Mouse (Mus musculus) midbrain, postnatal 0 days (tissue): Measurements from ENCODE around the gene Gas2. TPM values are rescaled to one million over a fixed set of nuclear protein-coding genes. Genes with fewer than 3 reads are reported as not detected.

Experiments
- ATAC-seq: fragments of 200-750 bp; cut with Nextera tagmentation; 2 replicates; pipeline ENCODE4 v1.8.0; 2017; ENCODE audit warnings: moderate number of reproducible peaks, mild to moderate bottlenecking, moderate TSS enrichment, moderate library complexity; ENCODE audit not compliant: low FRiP score
- DNase-seq: peaks from one replicate; pipeline ENCODE4 v3.0.0-alpha.2; 2015; ENCODE audit warnings: low spot score
- H3K27ac ChIP-seq: fragments of 300-500 bp; sonication (generic); 2 replicates; pipeline ENCODE4 v1.5.1; 2014; ENCODE audit warnings: low read depth, mild to moderate bottlenecking, low read length, mixed read lengths
- H3K27me3 ChIP-seq: fragments of 300-500 bp; sonication (generic); 2 replicates; pipeline ENCODE4 v1.6.1; 2014; ENCODE audit warnings: low read length, control low read depth, mixed read lengths; ENCODE audit not compliant: insufficient read depth
- H3K36me3 ChIP-seq: fragments of 300-500 bp; sonication (generic); 2 replicates; pipeline ENCODE4 v1.6.1; 2014; ENCODE audit warnings: low read length, control low read depth, mixed read lengths; ENCODE audit not compliant: insufficient read depth
- H3K4me1 ChIP-seq: fragments of 300-500 bp; sonication (generic); 2 replicates; pipeline ENCODE4 v1.6.1; 2014; ENCODE audit warnings: mild to moderate bottlenecking, control low read depth, antibody characterized with exemption, low read length, mixed read lengths; ENCODE audit not compliant: insufficient read depth
- H3K4me2 ChIP-seq: fragments of 300-500 bp; sonication (generic); 2 replicates; pipeline ENCODE4 v1.6.1; 2014; ENCODE audit warnings: low read depth, mild to moderate bottlenecking, low read length, mixed read lengths; ENCODE audit not compliant: poor library complexity, severe bottlenecking
- H3K4me3 ChIP-seq: fragments of 300-500 bp; sonication (generic); 2 replicates; pipeline ENCODE4 v1.5.1; 2014; ENCODE audit warnings: low read depth, mild to moderate bottlenecking, low read length, moderate library complexity
- H3K9ac ChIP-seq: fragments of 300-500 bp; sonication (generic); replicated peaks from 2 replicates; pipeline ENCODE4 v1.6.1; 2014; ENCODE audit warnings: mild to moderate bottlenecking, low read length, moderate library complexity, mixed read lengths; ENCODE audit not compliant: poor library complexity, severe bottlenecking
- H3K9me3 ChIP-seq: fragments of 300-500 bp; sonication (generic); 2 replicates; pipeline ENCODE4 v1.6.1; 2016; ENCODE audit warnings: low read length, control low read depth
- CTCF ChIP-seq: IDR thresholded peaks from 2 replicates; pipeline ENCODE4 v1.5.1; 2016; ENCODE audit warnings: antibody characterized with exemption, mild to moderate bottlenecking
- WGBS: fragments of 180-500 bp; shearing (Covaris S2); extraction: QIAGEN DNeasy Blood & Tissue Kit; methylation state at CpG from one replicate; pipeline ENCODE4 v1.1.7; 2014; 5-methylcytosine and 5-hydroxymethylcytosine counted together
- polyA plus RNA-seq: library from polyadenylated mRNA; unstranded; fragments of >200 nt; fragmentation: Nextera tagmentation; extraction: Ambion mirVana; gene quantifications from 2 replicates; pipeline ENCODE4 v1.2.1, GENCODE M21; 2015
- total RNA-seq: library from RNA; depleted of rRNA; stranded (reverse); fragments of >200 nt; gene quantifications from 2 replicates; pipeline ENCODE4 v1.2.3, GENCODE M21; 2014

Gas2 gene
- total and polyA plus RNA-seq, 2 experiments from 2014 or later = 15.0 to 17.5 TPM

- Histone ChIP-seq H3K27ac (no peak overlapping the region), H3K4me2 (no peak overlapping the region), H3K9me3 (no peaks in the 10 kb centered on the region), H3K4me3 (no peak overlapping the region), H3K27me3 (no peaks in the 10 kb centered on the region), H3K36me3 (no peaks in the 10 kb centered on the region), H3K9ac (no peak overlapping the region), H3K4me1 (no peaks in the 10 kb centered on the region)
- 92% methylated on average over 3 of the region's 3 CpGs for WGBS
- ATAC-seq (no peak), DNase-seq (no peak)
- no peak for TF ChIP-seq CTCF
Measured at GRCm38 (mm10) chr7:51913292-51914050, 51.7 kb downstream of the Gas2 start.

- ATAC-seq = no peak
- 86% methylated on average over 2 of the region's 2 CpGs for WGBS
- Histone ChIP-seq H3K4me2 (no peak overlapping the region), H3K4me1 (no peaks in the 10 kb centered on the region), H3K9ac (no peak overlapping the region), H3K9me3 (no peaks in the 10 kb centered on the region), H3K27ac (no peak overlapping the region), H3K27me3 (no peaks in the 10 kb centered on the region), H3K4me3 (no peak overlapping the region), H3K36me3 (no peaks in the 10 kb centered on the region)
- no peak for TF ChIP-seq CTCF
- no peak for DNase-seq
Measured at GRCm38 (mm10) chr7:51914132-51914531, 52.3 kb downstream of the Gas2 start.

GRCm38 (mm10) chr7:51928761-51929519 is 67.1 kb downstream of the Gas2 start:
- Histone ChIP-seq H3K9ac (0 out of 2 replicates have a peak overlapping the region, but pooled peaks have one; percentile 24), H3K4me1 (peaks cover 4% of the 10 kb centered on the region; the same call in 1 of the 2 replicates), H3K27ac (peak overlapping the region; percentile 55), H3K4me2 (no peak overlapping the region), H3K36me3 (no peaks in the 10 kb centered on the region), H3K27me3 (no peaks in the 10 kb centered on the region), H3K9me3 (no peaks in the 10 kb centered on the region), H3K4me3 (no peak overlapping the region)
- DNase-seq = peak; percentile 19
- no peak; the same call in 1 of the 2 replicates for ATAC-seq
- TF ChIP-seq CTCF = no peak
- WGBS = 11% methylated on average over 10 of the region's 10 CpGs

GRCm38 (mm10) chr7:51931217-51931616 is 69.4 kb downstream of the Gas2 start:
- no peak overlapping the region for H3K4me3 ChIP-seq
- H3K27me3 ChIP-seq = no peaks in the 10 kb centered on the region
- peaks cover 4% of the 10 kb centered on the region; the same call in 1 of the 2 replicates for H3K4me1 ChIP-seq
- TF ChIP-seq CTCF = no peak
- H3K4me2 ChIP-seq = no peak overlapping the region
- H3K9ac ChIP-seq = no peak overlapping the region
- 86% methylated on average over 4 of the region's 4 CpGs for WGBS
- no peaks in the 10 kb centered on the region for H3K9me3 ChIP-seq
- no peak for DNase-seq
- H3K27ac ChIP-seq = no peak overlapping the region
- ATAC-seq = no peak
- H3K36me3 ChIP-seq = no peaks in the 10 kb centered on the region

GRCm38 (mm10) chr7:51937337-51937736 is 75.5 kb downstream of the Gas2 start:
- DNase-seq (no peak), ATAC-seq (no peak)
- no peak overlapping the region for H3K4me2 ChIP-seq
- H3K9ac ChIP-seq = no peak overlapping the region
- 88% methylated on average over 1 of the region's 1 CpGs for WGBS
- no peaks in the 10 kb centered on the region for H3K36me3 ChIP-seq
- H3K27ac ChIP-seq = no peak overlapping the region
- no peak overlapping the region for H3K4me3 ChIP-seq
- no peaks in the 10 kb centered on the region for H3K27me3 ChIP-seq
- H3K9me3 ChIP-seq = no peaks in the 10 kb centered on the region
- no peaks in the 10 kb centered on the region for H3K4me1 ChIP-seq
- TF ChIP-seq CTCF = no peak

GRCm38 (mm10) chr7:51940461-51940860 is 78.6 kb downstream of the Gas2 start:
- no peak for TF ChIP-seq CTCF
- no peak for ATAC-seq
- Histone ChIP-seq H3K4me1 (no peaks in the 10 kb centered on the region), H3K27me3 (no peaks in the 10 kb centered on the region), H3K36me3 (no peaks in the 10 kb centered on the region), H3K9ac (no peak overlapping the region), H3K27ac (no peak overlapping the region), H3K9me3 (no peaks in the 10 kb centered on the region), H3K4me3 (no peak overlapping the region), H3K4me2 (no peak overlapping the region)
- DNase-seq = no peak
- WGBS = 79% methylated on average over 2 of the region's 2 CpGs
